Mouse (Mus musculus): Measurements from ENCODE around the gene Nkg7.

- TF ChIP-seq CTCF (conservative IDR thresholded peaks at IDR 0.05; ENCODE audit: low read length) (no peak), POU5F1 (IDR thresholded peaks at IDR 0.05; ENCODE audit: borderline replicate concordance, low read length) (no peak), NANOG (IDR thresholded peaks at IDR 0.05; ENCODE audit: borderline replicate concordance, low read length) (no peak)
Measured at GRCm38 (mm10) chr7:43402718-43403117, 34.2 kb upstream of the Nkg7 start.

All from E14TG2a.4 (cell line).